8 mouse cellular contexts compared by ENCODE assay signal in the genomic region with DNA sequence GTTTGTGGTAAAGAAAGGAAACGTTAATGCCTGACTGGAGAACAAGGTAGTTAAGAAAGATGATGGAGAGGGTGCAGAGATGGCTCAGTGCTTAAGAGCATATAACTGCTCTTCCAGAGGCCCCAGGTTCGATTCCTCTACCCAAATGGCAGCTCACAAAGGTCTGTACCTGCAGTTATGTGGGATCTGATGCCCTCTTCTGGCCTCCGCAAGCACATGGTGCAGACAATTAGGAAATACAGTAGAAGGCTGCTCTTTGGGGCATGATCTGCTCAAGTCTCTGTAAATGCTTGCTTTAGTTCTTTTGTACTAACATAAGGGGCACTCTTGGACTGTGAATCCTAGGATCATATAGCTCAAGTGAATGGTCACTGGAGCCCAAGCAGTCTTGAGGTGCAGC. TPM values are rescaled to one million over a fixed set of nuclear protein-coding genes. Genes with fewer than 3 reads are reported as not detected.
DNase-seq lines count a peak whose midpoint lies in the region; ATAC-seq and TF ChIP-seq lines count a peak whose summit lies in the region.

No protein-coding gene starts in this region.

- ATAC-seq in CD4-positive, CD25-positive, alpha-beta regulatory T cell, adult 4 months = peak; percentile 39
- ATAC-seq in embryonic facial prominence, embryonic 12.5 days (ENCODE audit: insufficient number of reproducible peaks, insufficient read depth, low FRiP score, low TSS enrichment) = 0 out of 2 replicates have a peak, but pooled peaks have one; percentile 16
- peak; percentile 29 for ATAC-seq in heart, embryonic 15.5 days (replicated peaks; ENCODE audit: insufficient number of reproducible peaks, insufficient read depth, low FRiP score, low read depth)
- peak; percentile 83 for ATAC-seq in neural tube, embryonic 15.5 days (ENCODE audit: low FRiP score)

- H3K36me3 ChIP-seq in embryonic facial prominence, embryonic 12.5 days = no peaks in the 10 kb centered on the region
- H3K36me3 ChIP-seq in heart, embryonic 15.5 days = no peaks in the 10 kb centered on the region
- H3K36me3 ChIP-seq in neural tube, embryonic 15.5 days = no peaks in the 10 kb centered on the region

- H3K9me3 ChIP-seq in embryonic facial prominence, embryonic 12.5 days = no peaks in the 10 kb centered on the region
- H3K9me3 ChIP-seq in heart, embryonic 15.5 days (replicated peaks) = no peaks in the 10 kb centered on the region
- H3K9me3 ChIP-seq in neural tube, embryonic 15.5 days (replicated peaks) = no peaks in the 10 kb centered on the region

- peak overlapping the region; percentile 68 for H3K9ac ChIP-seq in embryonic facial prominence, embryonic 12.5 days
- peak overlapping the region; percentile 78 for H3K9ac ChIP-seq in heart, embryonic 15.5 days
- H3K9ac ChIP-seq in neural tube, embryonic 15.5 days (replicated peaks) = peak overlapping the region; percentile 76

- WGBS in embryonic facial prominence, embryonic 12.5 days = 32% methylated on average over 3 of the region's 3 CpGs
- WGBS in heart, embryonic 15.5 days = 26% methylated on average over 3 of the region's 3 CpGs
- 28% methylated on average over 3 of the region's 3 CpGs for WGBS in lung, adult 2 months
- 33% methylated on average over 3 of the region's 3 CpGs for WGBS in neural tube, embryonic 15.5 days

- peak overlapping the region; percentile 57 for H3K4me2 ChIP-seq in embryonic facial prominence, embryonic 12.5 days (replicated peaks)
- peak overlapping the region; percentile 83 for H3K4me2 ChIP-seq in heart, embryonic 15.5 days
- H3K4me2 ChIP-seq in neural tube, embryonic 15.5 days = peak overlapping the region; percentile 64

- DNase-seq in WW6 (ENCODE audit: low read depth, low spot score) = peak; percentile 26
- DNase-seq in kidney, postnatal 4 days = peak; percentile 43 to 66
- DNase-seq in lung, adult 2 months = no peak
- peak; percentile 63 for DNase-seq in thymus, postnatal 25 days

- H3K4me1 ChIP-seq in embryonic facial prominence, embryonic 12.5 days = peaks cover 2% of the 10 kb centered on the region; the same call in 1 of the 2 replicates
- H3K4me1 ChIP-seq in heart, embryonic 15.5 days (replicated peaks) = peaks cover 8% of the 10 kb centered on the region
- H3K4me1 ChIP-seq in lung, adult 2 months (ENCODE audit: control insufficient read depth, insufficient read depth, low read length) = peaks cover 3% of the 10 kb centered on the region
- peaks cover 16% of the 10 kb centered on the region for H3K4me1 ChIP-seq in neural tube, embryonic 15.5 days

- TF ChIP-seq POLR2A in lung, adult 2 months (IDR thresholded peaks at IDR 0.05; ENCODE audit: borderline replicate concordance, extremely low read depth, low read depth, low read length) = no peak

- no peaks in the 10 kb centered on the region for H3K27me3 ChIP-seq in embryonic facial prominence, embryonic 12.5 days
- no peaks in the 10 kb centered on the region for H3K27me3 ChIP-seq in heart, embryonic 15.5 days
- 0 out of 2 replicates have a peak, but pooled peaks cover 2% of the 10 kb centered on the region for H3K27me3 ChIP-seq in neural tube, embryonic 15.5 days (replicated peaks)

- peak overlapping the region; percentile 83 for H3K27ac ChIP-seq in embryonic facial prominence, embryonic 12.5 days
- H3K27ac ChIP-seq in heart, embryonic 15.5 days = peak overlapping the region; percentile 80
- peak overlapping the region; percentile 91 for H3K27ac ChIP-seq in neural tube, embryonic 15.5 days (replicated peaks)

- TF ChIP-seq CTCF in lung, adult 2 months (IDR thresholded peaks at IDR 0.05; ENCODE audit: insufficient read depth, low read length) = peak; percentile 47

- peak overlapping the region; percentile 80 for H3K4me3 ChIP-seq in embryonic facial prominence, embryonic 12.5 days
- peak overlapping the region; percentile 79 for H3K4me3 ChIP-seq in heart, embryonic 15.5 days
- H3K4me3 ChIP-seq in lung, adult 2 months (replicated peaks; ENCODE audit: extremely low read depth, low read depth, low read length) = peak overlapping the region; percentile 95
- peak overlapping the region; percentile 85 for H3K4me3 ChIP-seq in neural tube, embryonic 15.5 days (replicated peaks)

RNA-seq across cellular contexts. Expression of a gene that starts 0.6 kb away (rescaled TPM):
- 100 to 1,000 TPM; 161 to 175 TPM for polyA plus RNA-seq in CD4-positive, CD25-positive, alpha-beta regulatory T cell, adult 4 months (2017; shearing (Covaris generic))
- 28.7 and 31.2 TPM in 2 replicates for polyA plus RNA-seq in embryonic facial prominence, embryonic 12.5 days (2016; fragmentation: Nextera tagmentation; extraction: Ambion mirVana)
- polyA plus RNA-seq in heart, embryonic 15.5 days (2015; fragmentation: Nextera tagmentation; extraction: Ambion mirVana) = 14.4 and 18.0 TPM in 2 replicates
- polyA plus RNA-seq in lung, adult 2 months (2012; rRNA removed) = 10.3 and 14.9 TPM in 2 replicates
- polyA plus RNA-seq in neural tube, embryonic 15.5 days (2015; fragmentation: Nextera tagmentation; extraction: Ambion mirVana) = 8.4 and 13.7 TPM in 2 replicates

RNA-seq across cellular contexts. Expression of a gene that starts 7.4 kb away (rescaled TPM):
- under 1 TPM; 0.73 to 0.87 TPM for polyA plus RNA-seq in CD4-positive, CD25-positive, alpha-beta regulatory T cell, adult 4 months (2017; shearing (Covaris generic))
- polyA plus RNA-seq in embryonic facial prominence, embryonic 12.5 days (2016; fragmentation: Nextera tagmentation; extraction: Ambion mirVana) = 0.19 and 0.55 TPM in 2 replicates
- polyA plus RNA-seq in heart, embryonic 15.5 days (2015; fragmentation: Nextera tagmentation; extraction: Ambion mirVana) = 0.19 and 0.58 TPM in 2 replicates
- 0.80 and 1.3 TPM in 2 replicates for polyA plus RNA-seq in lung, adult 2 months (2012; rRNA removed)
- 0.26 and 0.82 TPM in 2 replicates for polyA plus RNA-seq in neural tube, embryonic 15.5 days (2015; fragmentation: Nextera tagmentation; extraction: Ambion mirVana)

RNA-seq across cellular contexts. Expression of a gene that starts 47.5 kb away (rescaled TPM):
- under 1 TPM; 0.10 to 0.44 TPM for polyA plus RNA-seq in CD4-positive, CD25-positive, alpha-beta regulatory T cell, adult 4 months (2017; shearing (Covaris generic))
- polyA plus RNA-seq in embryonic facial prominence, embryonic 12.5 days (2016; fragmentation: Nextera tagmentation; extraction: Ambion mirVana) = 0.10 and 0.25 TPM in 2 replicates
- polyA plus RNA-seq in heart, embryonic 15.5 days (2015; fragmentation: Nextera tagmentation; extraction: Ambion mirVana) = 0.06 and 0.30 TPM in 2 replicates
- polyA plus RNA-seq in lung, adult 2 months (2012; rRNA removed) = 106 and 168 TPM in 2 replicates
- polyA plus RNA-seq in neural tube, embryonic 15.5 days (2015; fragmentation: Nextera tagmentation; extraction: Ambion mirVana) = 0.61 and 0.68 TPM in 2 replicates

Comparison
In these comparisons a context has a peak if more than half of its experiments do, and no peak if none do; other contexts are left out.
1. ATAC-seq: peak in every context shown above with its lines; median percentile 83 in neural tube, embryonic 15.5 days; 39 in CD4-positive, CD25-positive, alpha-beta regulatory T cell, adult 4 months; 29 in heart, embryonic 15.5 days; 16 in embryonic facial prominence, embryonic 12.5 days.
2. RNA of a gene that starts 47.5 kb away (polyA plus RNA-seq): 106 to 168 TPM in lung, adult 2 months; 0.61 to 0.68 TPM in neural tube, embryonic 15.5 days, 0.10 to 0.44 TPM in CD4-positive, CD25-positive, alpha-beta regulatory T cell, adult 4 months, 0.10 to 0.25 TPM in embryonic facial prominence, embryonic 12.5 days and 0.06 to 0.30 TPM in heart, embryonic 15.5 days; every median in the first group is over 10 times any median in the second.
3. Peak in every context shown above with its lines, with median percentiles within 50 percentile points of each other: H3K27ac ChIP-seq, H3K4me2 ChIP-seq, H3K4me3 ChIP-seq and H3K9ac ChIP-seq.